Mouse (Mus musculus) spleen, postnatal 10 days (tissue): ENCODE results near the gene Dusp16.

Experiments
- DNase-seq, 2 experiments: peaks; one replicate each; pipeline ENCODE4 v3.0.0; 2021 to 2022; ENCODE audit warnings: low spot score in 2 of 2

The Dusp16 gene

GRCm38 (mm10) chr6:134743568-134743967 lies 48.9 kb downstream of the Dusp16 start:
- DNase-seq = no peak

GRCm38 (mm10) chr6:134736853-134737252 lies 55.6 kb downstream of the Dusp16 start:
- no peak for DNase-seq

GRCm38 (mm10) chr6:134733800-134734221 lies 58.6 kb downstream of the Dusp16 start:
- no peak for DNase-seq

GRCm38 (mm10) chr6:134732813-134733212 lies 59.6 kb downstream of the Dusp16 start:
- DNase-seq = no peak

GRCm38 (mm10) chr6:134730978-134731377 lies 61.4 kb downstream of the Dusp16 start:
- DNase-seq = no peak

GRCm38 (mm10) chr6:134725406-134725805 lies 67.0 kb downstream of the Dusp16 start:
- no peak for DNase-seq

GRCm38 (mm10) chr6:134723833-134724553 lies 68.4 kb downstream of the Dusp16 start:
- DNase-seq = no peak

- no peak for DNase-seq
Observed at GRCm38 (mm10) chr6:134723326-134723725, 69.1 kb downstream of the Dusp16 start.

- DNase-seq = no peak
Observed at GRCm38 (mm10) chr6:134722906-134723305, 69.5 kb downstream of the Dusp16 start.

GRCm38 (mm10) chr6:134721729-134722269 lies 70.6 kb downstream of the Dusp16 start:
- no peak for DNase-seq

- DNase-seq = no peak
Observed at GRCm38 (mm10) chr6:134720150-134720549, 72.3 kb downstream of the Dusp16 start.

- DNase-seq = no peak
Observed at GRCm38 (mm10) chr6:134719156-134719555, 73.3 kb downstream of the Dusp16 start.

GRCm38 (mm10) chr6:134718668-134719065 lies 73.8 kb downstream of the Dusp16 start:
- DNase-seq = no peak

- DNase-seq = no peak
Observed at GRCm38 (mm10) chr6:134717886-134718667, 74.3 kb downstream of the Dusp16 start.

GRCm38 (mm10) chr6:134716168-134716587 lies 76.2 kb downstream of the Dusp16 start:
- no peak for DNase-seq

- DNase-seq = no peak
Observed at GRCm38 (mm10) chr6:134713897-134714296, 78.5 kb downstream of the Dusp16 start.

- no peak for DNase-seq
Observed at GRCm38 (mm10) chr6:134713321-134713720, 79.1 kb downstream of the Dusp16 start.

GRCm38 (mm10) chr6:134710020-134710419 lies 82.4 kb downstream of the Dusp16 start:
- DNase-seq = no peak

GRCm38 (mm10) chr6:134706467-134706866 lies 86.0 kb downstream of the Dusp16 start:
- DNase-seq = no peak

GRCm38 (mm10) chr6:134703053-134703690 lies 89.3 kb downstream of the Dusp16 start:
- DNase-seq = no peak

GRCm38 (mm10) chr6:134702184-134702583 lies 90.2 kb downstream of the Dusp16 start:
- no peak for DNase-seq

- no peak for DNase-seq
Observed at GRCm38 (mm10) chr6:134701211-134701602, 91.2 kb downstream of the Dusp16 start.
